Mouse (Mus musculus): ENCODE data around the gene Sept9. TPM values are rescaled to one million over a fixed set of nuclear protein-coding genes. Genes with fewer than 3 reads are reported as not detected.

Gene Sept9
- polyA plus RNA-seq, 1 experiment from 2014 or later, result 78.9 TPM

- H3K4me3 ChIP-seq (ENCODE audit: low read depth, low read length), result no peak overlapping the region
- H3K4me2 ChIP-seq, result no peak overlapping the region
- H3K27me3 ChIP-seq (ENCODE audit: control insufficient read depth, insufficient read depth, low read length), result no peaks in the 10 kb centered on the region
- H3K4me1 ChIP-seq (ENCODE audit: control insufficient read depth, insufficient read depth, low read length), result peaks cover 62% of the 10 kb centered on the region
- H3K27ac ChIP-seq (ENCODE audit: low read depth, low read length), result no peak overlapping the region
- no peak overlapping the region for H3K9ac ChIP-seq (ENCODE audit: low read depth, low read length)
- 37% methylated on average over 12 of the region's 12 CpGs for WGBS (ENCODE audit: insufficient replicate concordance)
- no peaks in the 10 kb centered on the region for H3K9me3 ChIP-seq (replicated peaks; ENCODE audit: control insufficient read depth, low read length)
- H3K36me3 ChIP-seq (ENCODE audit: control insufficient read depth, insufficient read depth, low read length), result no peaks in the 10 kb centered on the region
- no peak for ATAC-seq (replicated peaks; ENCODE audit: insufficient number of reproducible peaks, low FRiP score, low TSS enrichment)
Observed at GRCm38 (mm10) chr11:117325468-117326139, 126.1 kb downstream of the Sept9 start.

DNA sequence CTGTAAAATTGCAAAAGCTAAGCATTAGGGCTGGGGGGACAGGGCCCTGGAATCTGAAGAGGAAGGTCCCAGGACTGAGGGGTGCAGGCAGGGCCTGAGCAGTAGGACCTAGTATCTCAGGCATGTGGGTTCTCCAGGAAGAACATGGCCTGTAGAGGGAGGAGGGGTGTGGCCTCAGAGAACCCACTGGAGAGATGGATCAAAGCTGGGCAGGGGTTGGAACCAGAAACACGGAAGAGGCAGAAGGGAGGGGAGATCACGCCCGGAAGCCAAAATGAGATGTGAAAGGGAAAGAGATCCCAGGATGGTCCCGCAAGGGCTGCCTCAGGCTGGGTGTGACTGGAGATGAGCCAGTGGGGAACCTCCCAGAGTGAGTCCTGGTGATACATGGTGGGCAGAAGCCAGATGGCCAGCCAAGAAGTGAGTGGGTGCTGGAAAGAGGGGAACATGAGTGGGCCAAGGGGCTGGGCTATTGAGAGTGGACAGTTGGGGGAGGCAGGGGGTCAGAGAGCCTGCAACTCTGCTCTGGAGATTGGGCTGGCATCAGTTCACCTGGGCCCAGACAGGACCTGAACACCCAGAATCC, 126.8 kb downstream of the Sept9 start:
- Histone ChIP-seq H3K4me3 (ENCODE audit: low read depth, low read length) (no peak overlapping the region), H3K27ac (ENCODE audit: low read depth, low read length) (0 out of 2 replicates have a peak overlapping the region, but pooled peaks have one; percentile 10), H3K9ac (ENCODE audit: low read depth, low read length) (no peak overlapping the region), H3K4me1 (ENCODE audit: control insufficient read depth, insufficient read depth, low read length) (peaks cover 64% of the 10 kb centered on the region), H3K4me2 (no peak overlapping the region), H3K36me3 (ENCODE audit: control insufficient read depth, insufficient read depth, low read length) (no peaks in the 10 kb centered on the region), H3K9me3 (replicated peaks; ENCODE audit: control insufficient read depth, low read length) (no peaks in the 10 kb centered on the region), H3K27me3 (ENCODE audit: control insufficient read depth, insufficient read depth, low read length) (no peaks in the 10 kb centered on the region)
- no peak for ATAC-seq (replicated peaks; ENCODE audit: insufficient number of reproducible peaks, low FRiP score, low TSS enrichment)
- WGBS (ENCODE audit: insufficient replicate concordance), result 53% methylated on average over 4 of the region's 4 CpGs

GRCm38 (mm10) chr11:117326867-117327600, 127.6 kb downstream of the Sept9 start:
- no peak overlapping the region for H3K9ac ChIP-seq (ENCODE audit: low read depth, low read length)
- WGBS (ENCODE audit: insufficient replicate concordance), result 65% methylated on average over 16 of the region's 16 CpGs

DNA sequence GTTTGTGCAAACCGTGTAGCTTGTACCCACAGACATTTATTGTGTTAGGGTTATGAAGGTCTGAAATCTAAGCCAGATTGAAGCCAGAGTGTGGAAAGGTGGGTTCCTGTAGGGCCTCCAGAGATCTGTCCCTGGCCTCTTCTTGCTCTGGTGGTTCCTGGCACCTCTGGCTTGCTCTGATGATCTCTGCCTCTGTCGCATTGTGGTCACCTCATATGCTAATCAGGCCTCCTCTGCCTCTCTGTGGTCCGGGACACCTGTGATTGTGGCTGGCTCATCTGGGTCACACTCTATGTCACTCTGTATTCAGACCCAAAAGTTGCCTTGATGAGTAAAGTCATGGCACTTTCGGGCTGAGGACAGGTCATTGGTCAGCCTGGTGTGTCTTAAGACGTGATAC, 128.2 kb downstream of the Sept9 start:
- H3K9ac ChIP-seq (ENCODE audit: low read depth, low read length), result no peak overlapping the region
- 81% methylated on average over 5 of the region's 5 CpGs for WGBS (ENCODE audit: insufficient replicate concordance)
- no peaks in the 10 kb centered on the region for H3K36me3 ChIP-seq (ENCODE audit: control insufficient read depth, insufficient read depth, low read length)
- H3K4me3 ChIP-seq (ENCODE audit: low read depth, low read length), result no peak overlapping the region
- no peak overlapping the region for H3K27ac ChIP-seq (ENCODE audit: low read depth, low read length)
- peaks cover 69% of the 10 kb centered on the region for H3K4me1 ChIP-seq (ENCODE audit: control insufficient read depth, insufficient read depth, low read length)
- no peaks in the 10 kb centered on the region for H3K27me3 ChIP-seq (ENCODE audit: control insufficient read depth, insufficient read depth, low read length)
- no peak for ATAC-seq (replicated peaks; ENCODE audit: insufficient number of reproducible peaks, low FRiP score, low TSS enrichment)
- no peaks in the 10 kb centered on the region for H3K9me3 ChIP-seq (replicated peaks; ENCODE audit: control insufficient read depth, low read length)
- no peak overlapping the region for H3K4me2 ChIP-seq

More at GRCm38 (mm10) chr11:117326867-117327600, 127.6 kb downstream of the Sept9 start:
- no peak overlapping the region for H3K4me2 ChIP-seq
- H3K4me3 ChIP-seq (ENCODE audit: low read depth, low read length), result no peak overlapping the region
- no peaks in the 10 kb centered on the region for H3K27me3 ChIP-seq (ENCODE audit: control insufficient read depth, insufficient read depth, low read length)
- H3K27ac ChIP-seq (ENCODE audit: low read depth, low read length), result 0 out of 2 replicates have a peak overlapping the region, but pooled peaks have one; percentile 10
- no peak for ATAC-seq (replicated peaks; ENCODE audit: insufficient number of reproducible peaks, low FRiP score, low TSS enrichment)
- H3K4me1 ChIP-seq (ENCODE audit: control insufficient read depth, insufficient read depth, low read length), result peaks cover 70% of the 10 kb centered on the region
- H3K36me3 ChIP-seq (ENCODE audit: control insufficient read depth, insufficient read depth, low read length), result no peaks in the 10 kb centered on the region
- no peaks in the 10 kb centered on the region for H3K9me3 ChIP-seq (replicated peaks; ENCODE audit: control insufficient read depth, low read length)

- H3K9me3 ChIP-seq (replicated peaks; ENCODE audit: control insufficient read depth, low read length), result no peaks in the 10 kb centered on the region
- peak overlapping the region; percentile 96 for H3K27ac ChIP-seq (ENCODE audit: low read depth, low read length)
- WGBS (ENCODE audit: insufficient replicate concordance), result 60% methylated on average over 12 of the region's 12 CpGs
- peaks cover 69% of the 10 kb centered on the region for H3K4me1 ChIP-seq (ENCODE audit: control insufficient read depth, insufficient read depth, low read length)
- H3K9ac ChIP-seq (ENCODE audit: low read depth, low read length), result no peak overlapping the region
- ATAC-seq (replicated peaks; ENCODE audit: insufficient number of reproducible peaks, low FRiP score, low TSS enrichment), result no peak
- no peaks in the 10 kb centered on the region for H3K36me3 ChIP-seq (ENCODE audit: control insufficient read depth, insufficient read depth, low read length)
- H3K4me2 ChIP-seq, result peak overlapping the region; percentile 91
- no peak overlapping the region for H3K4me3 ChIP-seq (ENCODE audit: low read depth, low read length)
- no peaks in the 10 kb centered on the region for H3K27me3 ChIP-seq (ENCODE audit: control insufficient read depth, insufficient read depth, low read length)
Observed at GRCm38 (mm10) chr11:117330076-117330950, 130.9 kb downstream of the Sept9 start.

DNA sequence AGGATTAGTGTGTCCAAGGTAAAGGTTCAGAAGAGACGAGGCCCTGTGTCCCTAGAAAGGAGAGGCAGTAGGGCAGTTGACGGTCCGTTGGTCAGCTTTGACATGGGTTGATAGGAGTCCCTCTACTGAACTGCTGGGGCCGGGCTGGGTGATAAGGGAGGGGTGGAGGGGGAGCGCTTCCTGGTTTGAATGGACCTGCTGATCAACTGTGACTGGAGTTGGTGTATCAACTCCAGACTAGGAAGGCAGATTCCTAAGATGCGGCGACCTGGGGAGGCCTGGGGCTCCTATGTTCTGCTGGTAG, 131.4 kb downstream of the Sept9 start:
- H3K4me3 ChIP-seq (ENCODE audit: low read depth, low read length), result no peak overlapping the region
- H3K9ac ChIP-seq (ENCODE audit: low read depth, low read length), result no peak overlapping the region
- 16% methylated on average over 7 of the region's 7 CpGs for WGBS (ENCODE audit: insufficient replicate concordance)
- peak overlapping the region; percentile 96 for H3K27ac ChIP-seq (ENCODE audit: low read depth, low read length)
- no peaks in the 10 kb centered on the region for H3K9me3 ChIP-seq (replicated peaks; ENCODE audit: control insufficient read depth, low read length)
- no peaks in the 10 kb centered on the region for H3K27me3 ChIP-seq (ENCODE audit: control insufficient read depth, insufficient read depth, low read length)
- H3K4me2 ChIP-seq, result peak overlapping the region; percentile 91
- ATAC-seq (replicated peaks; ENCODE audit: insufficient number of reproducible peaks, low FRiP score, low TSS enrichment), result no peak; the same call in 1 of the 2 replicates
- H3K36me3 ChIP-seq (ENCODE audit: control insufficient read depth, insufficient read depth, low read length), result no peaks in the 10 kb centered on the region
- H3K4me1 ChIP-seq (ENCODE audit: control insufficient read depth, insufficient read depth, low read length), result peaks cover 69% of the 10 kb centered on the region

- peak overlapping the region; percentile 91 for H3K4me2 ChIP-seq
- peaks cover 68% of the 10 kb centered on the region for H3K4me1 ChIP-seq (ENCODE audit: control insufficient read depth, insufficient read depth, low read length)
- peak overlapping the region; percentile 83 for H3K9ac ChIP-seq (ENCODE audit: low read depth, low read length)
- ATAC-seq (replicated peaks; ENCODE audit: insufficient number of reproducible peaks, low FRiP score, low TSS enrichment), result no peak; the same call in none of the 2 replicates
- peak overlapping the region; percentile 96 for H3K27ac ChIP-seq (ENCODE audit: low read depth, low read length)
- H3K4me3 ChIP-seq (ENCODE audit: low read depth, low read length), result peak overlapping the region; percentile 67
- H3K36me3 ChIP-seq (ENCODE audit: control insufficient read depth, insufficient read depth, low read length), result no peaks in the 10 kb centered on the region
- H3K9me3 ChIP-seq (replicated peaks; ENCODE audit: control insufficient read depth, low read length), result no peaks in the 10 kb centered on the region
- no peaks in the 10 kb centered on the region for H3K27me3 ChIP-seq (ENCODE audit: control insufficient read depth, insufficient read depth, low read length)
- 5% methylated on average over 17 of the region's 17 CpGs for WGBS (ENCODE audit: insufficient replicate concordance)
Observed at GRCm38 (mm10) chr11:117331361-117332241, 132.1 kb downstream of the Sept9 start.
